Mouse (Mus musculus) limb, embryonic 10.5 days (tissue): ENCODE results near the gene Asb11. TPM values are rescaled to one million over a fixed set of nuclear protein-coding genes. Genes with fewer than 3 reads are reported as not detected.
A peak's percentile ranks its signal among the peaks of the same experiment; 100 is the strongest.

Source experiments
- DNase-seq: peaks from one replicate; pipeline ENCODE4 v3.0.0-alpha.2; 2017; ENCODE audit warnings: low spot score
- H3K27ac ChIP-seq: fragments of 300-500 bp; sonication (generic); 2 replicates; pipeline ENCODE4 v1.5.1; 2016; ENCODE audit warnings: mild to moderate bottlenecking
- H3K27me3 ChIP-seq: fragments of 300-500 bp; sonication (generic); 2 replicates; pipeline ENCODE4 v1.6.1; 2016; ENCODE audit warnings: low read depth, mild to moderate bottlenecking; ENCODE audit not compliant: poor library complexity, severe bottlenecking
- H3K36me3 ChIP-seq: fragments of 300-500 bp; sonication (generic); 2 replicates; pipeline ENCODE4 v1.6.1; 2016; ENCODE audit warnings: mild to moderate bottlenecking, moderate library complexity
- H3K4me1 ChIP-seq: fragments of 300-500 bp; sonication (generic); 2 replicates; pipeline ENCODE4 v1.6.1; 2016
- H3K4me3 ChIP-seq: fragments of 300-500 bp; sonication (generic); 2 replicates; pipeline ENCODE4 v1.5.1; 2016; ENCODE audit warnings: mild to moderate bottlenecking, moderate library complexity
- H3K9me3 ChIP-seq: fragments of 300-500 bp; sonication (generic); replicated peaks from 2 replicates; pipeline ENCODE4 v1.6.1; 2016; ENCODE audit warnings: mild to moderate bottlenecking
- WGBS: fragments of 180-500 bp; shearing (Covaris S2); methylation state at CpG from one replicate; pipeline ENCODE4 v1.1.7; 2016; 5-methylcytosine and 5-hydroxymethylcytosine counted together
- polyA plus RNA-seq: library from polyadenylated mRNA; unstranded; fragments of >200 nt; fragmentation: Nextera tagmentation; extraction: Ambion mirVana; gene quantifications from 2 replicates; pipeline ENCODE4 v1.2.1, GENCODE M21; 2016

Asb11 gene
- polyA plus RNA-seq = 0.16 TPM in 1 of 2 replicates, not detected in the other

DNA sequence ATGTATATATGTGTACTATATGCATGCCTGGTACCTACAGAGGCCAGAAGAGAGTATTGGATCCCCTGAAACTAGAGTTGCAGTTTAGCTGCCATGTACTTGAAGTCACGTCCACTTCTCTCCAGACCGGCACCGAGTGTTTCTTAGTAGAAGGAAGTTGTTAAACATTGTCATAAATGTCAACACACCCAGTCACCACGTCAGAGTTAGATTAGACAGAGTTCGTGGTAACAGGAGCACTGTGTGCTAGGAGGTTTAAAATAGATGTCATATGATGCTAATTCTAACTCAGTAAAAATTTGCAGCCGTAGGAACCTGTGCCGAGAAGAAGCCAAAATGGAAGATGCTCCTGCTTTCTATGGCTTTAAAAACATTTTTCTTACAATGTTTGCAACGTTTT, at the start of gene Asb11:
Asb11 (plus strand) TSS at position 286 of the 400 bp plus-strand sequence.
- Histone ChIP-seq H3K27ac (no peak within 1 kb of the TSS), H3K4me1 (no peaks in the 10 kb centered on the region), H3K9me3 (no peaks in the 10 kb centered on the region), H3K4me3 (no peak within 1 kb of the TSS), H3K27me3 (peaks cover 78% of the 10 kb centered on the region), H3K36me3 (peaks cover 20% of the 10 kb centered on the region)
- WGBS = 81% methylated on average over 8 of the region's 8 CpGs
- DNase-seq = no peak

DNA sequence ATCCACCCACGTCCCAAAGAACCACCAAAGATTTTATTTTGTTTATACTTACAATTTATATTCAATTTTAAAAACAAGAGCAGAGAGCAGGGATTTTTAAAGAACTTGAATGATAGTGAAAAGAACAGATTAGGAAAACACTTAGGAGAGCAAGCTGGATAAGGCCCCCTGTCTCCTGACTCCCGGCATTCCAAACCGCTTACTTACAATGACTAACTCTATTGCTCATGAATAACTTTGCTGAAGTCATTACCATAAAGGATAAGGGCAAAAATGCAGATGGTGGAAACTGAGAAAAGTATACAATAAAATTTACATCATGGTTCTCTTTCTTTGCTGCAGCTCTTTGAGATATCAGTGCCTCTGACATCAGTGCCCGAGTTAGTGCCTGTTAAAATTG, 42.7 kb upstream of the Asb11 start:
- Histone ChIP-seq H3K36me3 (0 out of 2 replicates have a peak, but pooled peaks cover 2% of the 10 kb centered on the region), H3K9me3 (no peaks in the 10 kb centered on the region), H3K4me3 (no peak overlapping the region), H3K4me1 (no peaks in the 10 kb centered on the region), H3K27ac (no peak overlapping the region), H3K27me3 (peaks cover 72% of the 10 kb centered on the region)
- DNase-seq = no peak
- 88% methylated on average over 4 of the region's 4 CpGs for WGBS

DNA sequence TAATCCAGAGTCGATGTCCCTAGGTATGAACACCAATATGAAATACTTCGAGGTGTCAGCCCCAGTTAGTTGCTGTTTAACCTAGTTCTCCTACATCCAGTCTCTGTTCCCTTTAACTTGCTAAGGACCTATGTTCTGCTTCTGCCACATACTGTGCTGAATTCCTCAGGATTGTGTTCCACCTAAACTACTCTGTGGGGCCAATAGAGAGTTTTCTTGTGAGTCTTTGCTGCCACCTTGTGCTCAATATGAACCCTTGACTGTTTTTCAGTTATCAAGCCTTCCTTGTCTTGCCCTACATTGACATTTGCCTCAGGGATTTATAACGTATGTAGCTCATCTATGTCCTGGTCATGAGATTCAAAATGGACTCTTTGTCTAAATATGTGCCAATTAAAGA, 38.3 kb upstream of the Asb11 start:
- H3K36me3 ChIP-seq = 0 out of 2 replicates have a peak, but pooled peaks cover 2% of the 10 kb centered on the region
- 73% methylated on average over 3 of the region's 3 CpGs for WGBS
- DNase-seq = no peak
- H3K4me1 ChIP-seq = no peaks in the 10 kb centered on the region
- H3K27ac ChIP-seq = no peak overlapping the region
- peaks cover 74% of the 10 kb centered on the region for H3K27me3 ChIP-seq
- no peaks in the 10 kb centered on the region for H3K9me3 ChIP-seq
- no peak overlapping the region for H3K4me3 ChIP-seq

DNA sequence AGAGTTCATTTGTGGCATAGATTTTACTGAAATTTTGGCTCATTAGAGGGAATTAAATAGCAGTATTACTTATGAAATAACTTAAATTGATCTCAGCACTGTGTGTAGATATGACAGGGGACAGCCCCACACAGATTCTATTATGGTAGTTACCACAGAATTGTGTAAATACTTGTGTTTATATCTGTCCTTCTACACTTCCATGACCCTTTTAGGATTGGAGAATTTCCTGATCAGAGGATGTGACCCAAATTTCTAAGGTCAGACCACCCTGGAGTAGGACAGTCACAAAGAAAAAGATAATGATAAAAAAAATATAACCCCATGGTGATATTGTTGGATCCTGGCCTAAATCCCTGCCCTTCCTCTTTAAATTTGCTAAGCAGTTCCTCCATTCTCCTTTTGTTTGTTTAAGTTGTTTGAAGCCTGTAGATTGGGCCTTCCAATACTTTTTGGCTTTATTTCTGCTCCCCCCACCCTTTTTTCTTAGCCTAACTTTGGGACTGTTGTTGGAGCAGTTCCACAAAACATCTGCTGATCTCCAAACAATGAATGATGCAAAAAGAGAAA, 31.6 kb upstream of the Asb11 start:
- Histone ChIP-seq H3K9me3 (no peaks in the 10 kb centered on the region), H3K27ac (no peak overlapping the region), H3K27me3 (peaks cover 75% of the 10 kb centered on the region), H3K36me3 (no peaks in the 10 kb centered on the region), H3K4me3 (no peak overlapping the region), H3K4me1 (no peaks in the 10 kb centered on the region)
- DNase-seq = no peak

DNA sequence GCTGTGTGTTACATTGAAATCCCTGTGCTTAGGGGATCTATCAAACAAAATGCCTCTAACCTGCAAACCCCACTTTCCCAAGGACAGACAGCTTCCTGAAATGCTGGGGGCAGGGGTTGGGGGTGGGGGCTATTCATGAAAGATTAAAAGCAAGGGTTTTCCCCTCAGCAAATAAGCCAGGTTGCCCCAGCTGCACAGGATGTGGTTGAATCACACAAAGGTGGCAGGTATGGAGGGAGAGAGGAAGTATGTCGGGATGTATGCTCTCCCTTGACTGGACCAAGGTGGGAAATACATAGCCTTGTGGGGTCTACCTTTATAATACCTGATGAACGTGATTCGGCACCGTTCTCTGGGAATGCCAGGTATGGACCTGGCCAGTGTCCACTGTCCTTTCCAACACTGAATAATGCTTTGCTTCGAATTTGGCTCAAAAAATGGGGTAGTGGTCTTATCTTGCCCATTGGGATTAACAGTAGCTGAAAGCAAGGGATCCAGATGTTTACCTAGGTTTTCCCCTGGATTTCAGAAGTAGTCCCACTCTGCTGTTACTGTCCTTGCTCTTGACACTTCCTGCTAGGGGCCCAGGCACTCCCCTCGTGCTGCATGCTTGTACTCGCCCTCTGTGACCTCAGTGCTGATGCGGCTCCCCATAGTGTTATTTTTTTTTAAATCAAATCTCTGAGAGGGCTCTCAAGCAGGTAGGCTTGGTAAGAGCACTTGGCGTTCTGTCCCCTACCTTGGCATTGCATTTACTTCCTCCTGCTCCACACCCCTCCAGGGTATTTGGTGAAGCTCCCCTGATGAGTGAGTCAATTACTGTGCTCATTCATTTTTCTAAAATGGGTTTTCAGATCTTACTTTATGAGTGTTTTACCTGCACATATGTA, 30.4 kb upstream of the Asb11 start:
- WGBS = 77% methylated on average over 9 of the region's 9 CpGs
- no peak overlapping the region for H3K4me3 ChIP-seq
- no peak for DNase-seq
- H3K4me1 ChIP-seq = no peaks in the 10 kb centered on the region
- no peaks in the 10 kb centered on the region for H3K9me3 ChIP-seq
- H3K27ac ChIP-seq = no peak overlapping the region
- peaks cover 87% of the 10 kb centered on the region for H3K27me3 ChIP-seq
- H3K36me3 ChIP-seq = no peaks in the 10 kb centered on the region

DNA sequence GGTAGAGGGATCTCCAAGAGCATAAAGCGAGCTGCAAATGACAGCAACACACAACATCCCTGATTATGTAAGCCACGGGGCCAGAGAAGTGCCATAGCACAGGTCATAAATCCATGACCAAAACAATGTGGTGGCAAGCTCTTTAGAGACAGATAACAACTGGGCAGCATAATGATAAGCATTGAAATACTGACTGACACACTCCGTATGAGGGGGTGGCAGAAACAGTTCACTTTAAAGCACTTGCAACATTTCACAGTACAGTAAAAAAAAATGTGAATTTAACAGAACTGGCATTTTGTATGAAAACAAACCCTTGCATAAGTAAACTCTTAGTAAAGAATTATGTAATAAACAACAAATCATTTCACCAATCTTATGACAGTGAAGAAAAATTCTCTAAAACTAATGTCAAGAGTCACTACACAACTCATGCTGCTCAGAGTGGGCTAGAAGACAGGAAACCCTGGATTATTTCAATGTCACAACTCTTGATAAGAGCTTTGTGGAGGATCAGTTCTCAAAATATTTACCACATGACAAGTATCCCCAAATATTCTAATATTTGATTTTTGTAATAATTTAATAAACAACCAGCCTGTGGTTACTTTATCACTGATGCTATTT, 28.4 kb upstream of the Asb11 start:
- no peaks in the 10 kb centered on the region for H3K4me1 ChIP-seq
- peaks cover 87% of the 10 kb centered on the region for H3K27me3 ChIP-seq
- H3K4me3 ChIP-seq = no peak overlapping the region
- DNase-seq = no peak
- H3K36me3 ChIP-seq = no peaks in the 10 kb centered on the region
- H3K27ac ChIP-seq = no peak overlapping the region
- no peaks in the 10 kb centered on the region for H3K9me3 ChIP-seq
- 84% methylated on average over 3 of the region's 3 CpGs for WGBS

DNA sequence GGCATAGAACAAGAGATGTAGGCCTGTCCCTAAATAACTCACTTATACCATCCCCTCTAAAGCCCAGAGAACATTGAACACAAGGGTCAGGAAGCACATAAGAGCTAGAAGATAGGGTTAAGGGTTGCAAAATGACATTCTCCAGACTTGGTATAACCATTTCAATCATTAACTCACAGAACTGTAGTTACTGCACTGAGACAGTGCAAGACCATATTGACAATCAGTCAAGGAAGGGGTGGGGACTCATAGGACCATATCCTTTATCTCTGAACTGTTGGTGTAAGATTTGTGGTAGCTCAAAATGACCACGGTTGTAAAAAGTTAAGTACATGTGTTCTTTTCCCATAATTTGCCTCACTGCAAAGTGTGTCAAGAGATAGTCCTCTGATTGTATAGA, 26.2 kb upstream of the Asb11 start:
- peaks cover 97% of the 10 kb centered on the region for H3K27me3 ChIP-seq
- H3K4me1 ChIP-seq = no peaks in the 10 kb centered on the region
- no peak for DNase-seq
- H3K9me3 ChIP-seq = no peaks in the 10 kb centered on the region
- H3K36me3 ChIP-seq = no peaks in the 10 kb centered on the region
- no peak overlapping the region for H3K4me3 ChIP-seq
- H3K27ac ChIP-seq = no peak overlapping the region
- 90% methylated on average over 1 of the region's 1 CpGs for WGBS

DNA sequence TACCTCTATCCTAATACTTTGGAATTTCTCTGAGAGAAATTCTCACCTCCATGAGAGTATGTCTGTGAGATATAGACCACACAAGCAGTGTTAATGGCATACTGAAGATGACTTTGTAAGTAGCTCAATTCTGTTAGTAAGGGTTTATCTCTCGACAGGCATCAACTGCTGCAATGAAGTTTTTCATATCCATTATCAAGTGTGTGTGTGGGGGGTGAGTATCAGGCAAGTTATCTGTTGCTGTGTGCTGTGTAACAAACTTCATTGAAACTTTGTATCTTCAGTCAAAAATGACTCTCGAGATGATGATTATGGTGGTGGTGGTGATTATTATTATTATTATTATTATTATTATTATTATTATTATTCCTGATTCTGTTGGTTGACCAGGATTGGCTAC, 20.0 kb upstream of the Asb11 start:
- 95% methylated on average over 2 of the region's 2 CpGs for WGBS
- Histone ChIP-seq H3K27me3 (peaks cover 93% of the 10 kb centered on the region), H3K4me1 (peaks cover 3% of the 10 kb centered on the region; the same call in 1 of the 2 replicates)

DNA sequence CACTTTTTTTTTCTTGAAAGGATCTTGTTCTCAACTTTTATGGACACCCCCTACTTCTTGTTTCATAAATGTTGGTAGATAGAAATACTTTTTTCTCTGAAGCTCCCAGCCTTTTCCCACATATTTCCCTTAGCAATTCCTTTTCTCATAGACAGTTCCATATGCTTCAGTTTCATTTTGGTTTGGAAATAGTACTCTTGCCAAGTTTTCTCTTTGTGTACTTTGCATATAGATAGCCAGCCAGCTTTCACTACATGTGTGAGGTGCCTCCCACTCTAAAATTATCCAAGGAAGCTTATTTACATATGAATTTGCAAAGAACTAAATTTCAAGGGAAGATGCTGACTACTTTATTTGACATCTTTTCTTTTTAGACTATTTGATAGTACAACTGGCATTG, 18.8 kb upstream of the Asb11 start:
- H3K4me3 ChIP-seq = no peak overlapping the region
- no peak for DNase-seq
- H3K9me3 ChIP-seq = no peaks in the 10 kb centered on the region
- H3K27me3 ChIP-seq = peaks cover 94% of the 10 kb centered on the region
- peaks cover 3% of the 10 kb centered on the region; the same call in 1 of the 2 replicates for H3K4me1 ChIP-seq
- no peak overlapping the region for H3K27ac ChIP-seq
- H3K36me3 ChIP-seq = peaks cover 7% of the 10 kb centered on the region

More for the DNA sequence above, 20.0 kb upstream of the Asb11 start:
- no peak overlapping the region for H3K27ac ChIP-seq
- H3K36me3 ChIP-seq = no peaks in the 10 kb centered on the region
- H3K9me3 ChIP-seq = no peaks in the 10 kb centered on the region
- no peak overlapping the region for H3K4me3 ChIP-seq
- DNase-seq = no peak

DNA sequence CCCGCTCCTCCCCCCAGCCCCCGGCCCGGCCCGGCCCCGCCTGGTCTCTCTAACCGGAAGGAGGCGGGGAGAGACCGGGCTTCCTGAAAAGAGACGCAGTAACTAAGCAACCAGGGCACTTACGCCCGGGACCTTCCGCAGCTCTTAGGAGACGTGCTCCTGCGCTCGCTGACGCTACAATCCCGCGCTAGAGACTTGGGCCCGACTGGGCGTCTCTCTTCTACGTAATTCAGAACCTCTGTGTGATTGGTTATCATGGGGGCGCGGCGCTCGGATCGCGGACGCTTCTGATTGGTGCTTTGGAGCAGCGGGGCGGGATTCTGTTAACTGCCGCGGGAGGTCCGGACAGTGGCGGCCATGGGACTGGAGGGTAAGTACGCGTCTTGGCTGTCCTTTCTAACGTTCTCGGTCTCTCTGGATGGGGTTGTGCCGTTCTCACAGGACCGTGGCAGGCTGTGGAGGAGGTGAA, 17.3 kb upstream of the Asb11 start, which contains the start of gene Piga:
Piga (plus strand) TSS at position 317 of the 469 bp plus-strand sequence.
- H3K27ac ChIP-seq = peak within 1 kb of the TSS; percentile 81
- peaks cover 3% of the 10 kb centered on the region; the same call in 1 of the 2 replicates for H3K4me1 ChIP-seq
- peaks cover 94% of the 10 kb centered on the region for H3K27me3 ChIP-seq
- H3K36me3 ChIP-seq = peaks cover 20% of the 10 kb centered on the region
- H3K9me3 ChIP-seq = no peaks in the 10 kb centered on the region
- 13% methylated on average over 40 of the region's 40 CpGs for WGBS
- DNase-seq = peak; percentile 86
- peak within 1 kb of the TSS; percentile 61 for H3K4me3 ChIP-seq

DNA sequence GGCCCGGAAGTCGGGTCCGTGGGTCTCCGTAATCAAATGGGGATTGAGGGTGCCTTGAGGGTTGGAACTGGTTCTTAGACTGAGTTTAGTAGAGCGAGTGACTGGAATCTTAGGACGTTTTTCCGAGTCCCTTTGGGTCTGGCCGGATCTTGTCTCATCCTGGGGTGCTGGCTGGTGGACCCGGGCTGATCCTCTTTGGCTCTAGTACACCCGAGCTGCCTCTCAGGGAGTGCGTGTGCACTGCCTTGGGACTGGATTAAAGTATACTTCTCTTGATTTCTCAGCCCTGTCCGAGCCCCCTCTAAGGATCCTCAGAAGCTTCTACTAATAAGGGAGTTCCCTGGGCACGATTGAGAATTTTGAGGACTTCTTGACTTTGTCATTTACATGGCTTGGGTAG, 16.8 kb upstream of the Asb11 start:
- peaks cover 21% of the 10 kb centered on the region for H3K36me3 ChIP-seq
- H3K4me1 ChIP-seq = peaks cover 3% of the 10 kb centered on the region; the same call in 1 of the 2 replicates
- 9% methylated on average over 13 of the region's 13 CpGs for WGBS
- H3K9me3 ChIP-seq = no peaks in the 10 kb centered on the region
- H3K27ac ChIP-seq = peak overlapping the region; percentile 81
- H3K4me3 ChIP-seq = peak overlapping the region; percentile 61
- DNase-seq = no peak
- H3K27me3 ChIP-seq = peaks cover 94% of the 10 kb centered on the region

DNA sequence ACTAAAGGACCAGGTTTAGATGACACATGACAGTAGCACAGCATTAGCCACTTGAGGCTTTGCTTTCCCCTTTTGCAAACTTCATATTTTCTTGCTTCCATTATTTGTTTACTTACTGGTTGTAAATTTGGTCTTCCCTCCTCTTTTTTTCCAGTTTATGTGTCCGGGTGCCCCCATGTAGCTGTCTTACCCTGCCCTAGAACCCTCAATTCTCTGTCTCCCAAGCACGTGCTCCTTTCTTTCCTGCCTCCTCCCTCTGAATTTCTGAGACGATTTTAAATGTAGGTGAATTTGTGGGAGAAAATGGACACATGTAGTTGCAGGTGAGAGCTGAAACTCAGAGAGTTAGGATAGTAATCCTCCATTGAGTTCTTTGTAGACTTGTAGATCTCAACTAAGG, 16.3 kb upstream of the Asb11 start:
- Histone ChIP-seq H3K4me3 (peak overlapping the region; percentile 61), H3K4me1 (peaks cover 3% of the 10 kb centered on the region; the same call in 1 of the 2 replicates), H3K27me3 (peaks cover 94% of the 10 kb centered on the region), H3K27ac (no peak overlapping the region), H3K9me3 (no peaks in the 10 kb centered on the region), H3K36me3 (peaks cover 27% of the 10 kb centered on the region)
- WGBS = 67% methylated on average over 3 of the region's 3 CpGs
- DNase-seq = no peak

DNA sequence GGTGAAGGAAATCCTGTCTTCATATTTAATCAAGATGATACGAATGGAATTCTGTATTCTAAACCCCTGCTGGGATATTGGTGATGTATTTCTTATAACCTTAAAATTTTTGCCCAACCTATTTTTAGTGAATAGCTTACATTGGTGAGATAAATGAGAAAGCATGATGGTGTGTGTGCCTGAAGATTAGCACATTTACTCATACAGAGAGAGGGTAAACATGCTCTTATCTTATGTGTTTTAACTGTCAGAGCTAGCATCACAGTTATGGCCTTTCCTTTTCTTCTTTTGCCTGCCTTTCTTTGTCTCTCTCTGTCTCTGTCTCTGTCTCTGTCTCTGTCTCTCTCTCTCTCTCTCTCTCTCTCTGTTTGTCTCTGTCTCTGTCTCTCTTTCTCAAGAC, 12.0 kb upstream of the Asb11 start:
- H3K36me3 ChIP-seq = peaks cover 46% of the 10 kb centered on the region
- H3K4me3 ChIP-seq = no peak overlapping the region
- no peak overlapping the region for H3K27ac ChIP-seq
- no peaks in the 10 kb centered on the region for H3K9me3 ChIP-seq
- no peak for DNase-seq
- peaks cover 98% of the 10 kb centered on the region for H3K27me3 ChIP-seq
- H3K4me1 ChIP-seq = peaks cover 3% of the 10 kb centered on the region; the same call in 1 of the 2 replicates
- WGBS = 92% methylated on average over 1 of the region's 1 CpGs
